19 mouse cellular contexts compared by ENCODE assay signal in the genomic region with DNA sequence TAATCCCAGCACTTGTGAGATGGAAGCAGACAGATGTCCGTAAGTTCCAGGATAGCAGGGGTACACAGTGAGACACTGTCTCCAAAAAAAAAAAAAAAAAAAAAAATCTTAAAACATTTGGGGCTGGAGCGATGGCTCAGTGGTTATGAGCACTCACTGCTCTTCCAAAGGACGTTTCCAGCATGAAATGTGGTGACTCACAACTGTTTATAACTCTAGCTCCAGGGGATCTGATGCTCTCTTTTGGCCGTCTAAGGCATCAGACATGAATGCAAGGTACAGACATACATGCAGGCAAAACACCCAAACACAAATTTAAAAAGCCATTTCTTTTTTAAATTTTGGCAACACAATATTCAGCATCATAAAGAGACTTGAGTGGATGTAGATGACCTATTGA. TPM values are rescaled to one million over a fixed set of nuclear protein-coding genes. Genes with fewer than 3 reads are reported as not detected.
"Had no signal": no experiment of that assay in that cellular context is flagged by ENCODE, and none has a peak within 500 bp of the region (broad histone marks: within the 10 kb centered on the region; RNA-seq: fewer than 3 reads in every experiment).

No protein-coding gene starts in this region.

- H3K36me3 ChIP-seq: midbrain, embryonic 10.5 days; midbrain, embryonic 12.5 days; neural tube, embryonic 12.5 days had no signal

- H3K27ac ChIP-seq: midbrain, embryonic 10.5 days; midbrain, embryonic 12.5 days; neural tube, embryonic 12.5 days had no signal

- H3K4me3 ChIP-seq: midbrain, embryonic 10.5 days; midbrain, embryonic 12.5 days; myocyte; neural tube, embryonic 12.5 days had no signal

- H3K9me3 ChIP-seq: midbrain, embryonic 10.5 days; midbrain, embryonic 12.5 days; neural tube, embryonic 12.5 days had no signal

- H3K9ac ChIP-seq: lung, embryonic 14.5 days; midbrain, embryonic 12.5 days; neural tube, embryonic 12.5 days had no signal

- H3K27me3 ChIP-seq: midbrain, embryonic 12.5 days; neural tube, embryonic 12.5 days had no signal

- H3K4me1 ChIP-seq: midbrain, embryonic 10.5 days; midbrain, embryonic 12.5 days; neural tube, embryonic 12.5 days had no signal

- ATAC-seq: midbrain, embryonic 16.5 days had no signal

- H3K4me2 ChIP-seq: lung, embryonic 14.5 days; midbrain, embryonic 12.5 days; neural tube, embryonic 12.5 days had no signal

- DNase-seq: lung, adult 18-20 months; lung, embryonic 14.5 days; lung, postnatal 10 days; lung, postnatal 4 days; midbrain, embryonic 14.5 days; retina, postnatal 1 day; right cerebral cortex, adult 18-20 months; right cerebral cortex, postnatal 25 days; right cerebral cortex, postnatal 4 days; spleen, adult 18-20 months; thymus, adult 18-20 months; thymus, postnatal 14 days; thymus, postnatal 36 days had no signal

RNA-seq across cellular contexts. Expression of a gene that starts 12.1 kb away (rescaled TPM):
- polyA plus RNA-seq: lung, embryonic 14.5 days; midbrain, embryonic 10.5 days; midbrain, embryonic 12.5 days; midbrain, embryonic 14.5 days; midbrain, embryonic 16.5 days; myocyte; small intestine, adult 2 months had no signal
